Mouse (Mus musculus): Measurements from ENCODE around the gene Bptf. TPM values are rescaled to one million over a fixed set of nuclear protein-coding genes. Genes with fewer than 3 reads are reported as not detected.
A peak's percentile ranks its signal among the peaks of the same experiment; 100 is the strongest.
"Not testable (repeated sequence)": the region's sequence is repeated elsewhere in the genome, so short reads cannot be mapped to it uniquely, and the experiment has no call there.

Bptf gene
- polyA plus RNA-seq, 1 experiment from 2014 or later = 32.1 TPM

DNA sequence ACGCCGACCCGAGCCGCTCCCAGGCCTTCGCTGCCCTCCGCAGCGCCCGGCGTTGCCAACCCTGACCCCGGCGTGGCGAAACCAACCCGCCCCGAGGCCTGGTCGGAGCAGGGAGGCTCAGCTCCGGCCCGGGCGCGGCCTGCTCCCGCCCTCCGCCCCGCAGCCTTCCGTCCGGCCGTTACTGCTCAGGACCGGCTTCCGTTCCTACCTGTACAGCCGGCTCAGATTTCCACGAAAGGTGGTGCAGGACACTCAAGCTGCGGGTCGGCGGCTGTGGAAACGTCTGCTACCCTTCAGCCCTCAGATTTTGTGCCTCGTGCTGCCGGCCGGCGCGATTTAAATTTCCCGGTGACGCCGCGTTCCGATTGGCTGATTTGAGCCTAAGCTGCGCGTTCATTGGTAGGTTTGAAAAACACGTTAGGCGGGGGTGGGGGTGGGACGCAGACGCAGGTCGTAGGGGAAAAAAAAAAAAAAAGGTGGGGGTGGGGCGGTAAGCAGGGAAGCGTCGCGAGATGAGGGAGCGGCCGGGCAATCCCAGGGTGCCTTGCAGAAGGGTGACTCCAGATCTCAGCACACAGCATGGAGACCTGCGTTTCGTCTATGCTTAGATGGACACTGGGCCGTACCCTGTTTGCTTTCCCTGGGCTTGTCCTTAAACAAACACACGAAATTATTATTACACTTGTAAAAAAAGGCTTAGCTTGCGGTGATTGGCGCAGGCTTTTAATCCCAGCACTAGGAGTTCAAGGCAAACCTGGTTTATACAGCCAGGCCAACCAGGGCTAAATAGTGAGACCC, 132.6 kb downstream of the Bptf start, which contains the start of gene Kpna2:
TSS of gene Kpna2 (minus strand) at position 391 of the 798 bp plus-strand sequence.
- WGBS = under 1% methylated on average over 61 of the region's 62 CpGs
- H3K9ac ChIP-seq (replicated peaks; ENCODE audit: low read length) = peak within 1 kb of the TSS; percentile 91
- H3K4me2 ChIP-seq (ENCODE audit: low read depth, low read length) = peak within 1 kb of the TSS; percentile 45
- no peaks in the 10 kb centered on the region for H3K27me3 ChIP-seq (ENCODE audit: control insufficient read depth, insufficient read depth, low read length)
- H3K27ac ChIP-seq (replicated peaks; ENCODE audit: low read depth, low read length) = peak within 1 kb of the TSS; percentile 89
- ATAC-seq (replicated peaks; ENCODE audit: insufficient number of reproducible peaks, low FRiP score, low TSS enrichment, low read depth) (peak; percentile 92), DNase-seq (ENCODE audit: low spot score) (peak; percentile 95)
- H3K9me3 ChIP-seq (replicated peaks; ENCODE audit: control insufficient read depth, low read length) = no peaks in the 10 kb centered on the region
- H3K4me1 ChIP-seq (ENCODE audit: control insufficient read depth, insufficient read depth, low read length) = no peaks in the 10 kb centered on the region; the same call in 1 of the 2 replicates
- H3K36me3 ChIP-seq (replicated peaks; ENCODE audit: control insufficient read depth, insufficient read depth, low read depth, low read length) = peaks cover 2% of the 10 kb centered on the region
- peak within 1 kb of the TSS; percentile 76 for H3K4me3 ChIP-seq (ENCODE audit: low read depth, low read length)

DNA sequence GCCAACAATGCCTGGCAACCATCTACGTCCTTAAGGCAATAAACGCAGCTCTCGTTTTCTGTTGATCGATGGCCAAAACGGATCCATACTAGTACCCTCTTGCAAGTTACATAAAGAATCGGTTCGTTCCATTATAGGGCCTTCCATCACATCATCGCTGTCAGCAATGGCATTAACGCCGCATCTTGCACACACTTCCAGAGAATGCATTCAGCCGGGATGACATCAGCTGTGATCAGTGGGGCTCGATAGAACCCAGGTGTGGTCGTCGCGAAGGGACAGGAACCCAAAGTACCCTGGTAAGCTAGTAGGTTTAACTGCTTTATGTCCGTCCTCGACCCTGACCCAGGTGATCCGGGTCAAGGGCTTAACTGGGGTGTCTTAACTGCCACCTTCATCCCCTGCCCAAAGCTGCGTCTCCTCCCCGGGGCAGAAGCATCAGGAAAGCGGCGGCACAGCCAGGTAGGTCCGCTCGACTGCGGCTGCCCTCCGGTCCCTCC, 133.2 kb downstream of the Bptf start:
- WGBS = under 1% methylated on average over 26 of the region's 26 CpGs
- DNase-seq (ENCODE audit: low spot score) = peak; percentile 43
- H3K27me3 ChIP-seq (ENCODE audit: control insufficient read depth, insufficient read depth, low read length) = no peaks in the 10 kb centered on the region
- H3K4me2 ChIP-seq (ENCODE audit: low read depth, low read length) = peak overlapping the region; percentile 43
- peak overlapping the region; percentile 76 for H3K4me3 ChIP-seq (ENCODE audit: low read depth, low read length)
- no peaks in the 10 kb centered on the region; the same call in 1 of the 2 replicates for H3K4me1 ChIP-seq (ENCODE audit: control insufficient read depth, insufficient read depth, low read length)
- 0 out of 2 replicates have a peak, but pooled peaks have one; percentile 11 for ATAC-seq (replicated peaks; ENCODE audit: insufficient number of reproducible peaks, low FRiP score, low TSS enrichment, low read depth)
- H3K9ac ChIP-seq (replicated peaks; ENCODE audit: low read length) = peak overlapping the region; percentile 91
- H3K36me3 ChIP-seq (replicated peaks; ENCODE audit: control insufficient read depth, insufficient read depth, low read depth, low read length) = peaks cover 6% of the 10 kb centered on the region
- no peaks in the 10 kb centered on the region for H3K9me3 ChIP-seq (replicated peaks; ENCODE audit: control insufficient read depth, low read length)
- peak overlapping the region; percentile 89 for H3K27ac ChIP-seq (replicated peaks; ENCODE audit: low read depth, low read length)

DNA sequence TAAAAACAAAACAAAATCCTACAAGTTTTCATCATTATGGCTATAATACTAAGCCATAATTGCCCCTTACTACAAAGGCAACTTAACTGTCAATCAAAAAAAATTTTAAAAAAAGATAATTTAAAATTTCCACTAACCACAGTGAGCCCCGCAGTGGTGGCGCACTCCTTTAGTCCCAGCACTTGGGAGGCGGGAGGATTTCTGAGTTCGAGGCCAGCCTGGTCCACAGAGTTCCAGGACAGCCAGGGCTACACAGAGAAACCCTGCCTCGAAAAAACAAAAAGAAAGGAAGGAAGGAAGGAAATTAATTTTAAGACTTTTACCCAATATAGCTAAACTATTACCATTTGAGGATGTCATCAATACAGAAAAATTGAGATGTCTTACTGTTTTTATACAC, 134.0 kb downstream of the Bptf start:
- no peak for DNase-seq (ENCODE audit: low spot score)
- 24% methylated on average over 5 of the region's 5 CpGs for WGBS

DNA sequence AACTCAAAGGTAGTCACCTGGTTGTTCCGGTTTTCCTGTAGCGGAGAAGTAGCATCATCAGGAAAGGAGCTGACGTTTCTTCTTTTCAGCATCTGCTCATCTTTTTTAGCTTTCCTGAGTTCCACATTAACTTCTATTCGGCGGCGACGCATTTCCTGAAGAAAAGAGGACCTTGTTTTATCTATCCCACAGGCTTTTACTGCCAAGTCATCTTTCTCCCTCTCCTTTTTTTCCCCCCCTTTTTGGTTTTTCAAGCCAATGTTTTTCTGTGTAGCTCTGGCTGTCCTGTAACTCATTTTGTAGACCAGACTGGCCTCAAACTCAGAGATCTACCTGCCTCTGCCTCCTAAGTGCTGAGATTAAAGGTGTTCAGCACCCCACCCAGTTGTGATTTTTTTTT, 135.4 kb downstream of the Bptf start:
- not testable (repeated sequence) for H3K36me3 ChIP-seq (replicated peaks; ENCODE audit: control insufficient read depth, insufficient read depth, low read depth, low read length)

More for the DNA sequence above, 134.0 kb downstream of the Bptf start:
- no peak overlapping the region for H3K27ac ChIP-seq (replicated peaks; ENCODE audit: low read depth, low read length)
- H3K4me1 ChIP-seq (ENCODE audit: control insufficient read depth, insufficient read depth, low read length) = no peaks in the 10 kb centered on the region; the same call in 1 of the 2 replicates
- no peaks in the 10 kb centered on the region for H3K9me3 ChIP-seq (replicated peaks; ENCODE audit: control insufficient read depth, low read length)
- H3K4me3 ChIP-seq (ENCODE audit: low read depth, low read length) = peak overlapping the region; percentile 76
- H3K36me3 ChIP-seq (replicated peaks; ENCODE audit: control insufficient read depth, insufficient read depth, low read depth, low read length) = peaks cover 6% of the 10 kb centered on the region
- no peak for ATAC-seq (replicated peaks; ENCODE audit: insufficient number of reproducible peaks, low FRiP score, low TSS enrichment, low read depth)
- peak overlapping the region; percentile 43 for H3K4me2 ChIP-seq (ENCODE audit: low read depth, low read length)
- peak overlapping the region; percentile 91 for H3K9ac ChIP-seq (replicated peaks; ENCODE audit: low read length)
- H3K27me3 ChIP-seq (ENCODE audit: control insufficient read depth, insufficient read depth, low read length) = no peaks in the 10 kb centered on the region

DNA sequence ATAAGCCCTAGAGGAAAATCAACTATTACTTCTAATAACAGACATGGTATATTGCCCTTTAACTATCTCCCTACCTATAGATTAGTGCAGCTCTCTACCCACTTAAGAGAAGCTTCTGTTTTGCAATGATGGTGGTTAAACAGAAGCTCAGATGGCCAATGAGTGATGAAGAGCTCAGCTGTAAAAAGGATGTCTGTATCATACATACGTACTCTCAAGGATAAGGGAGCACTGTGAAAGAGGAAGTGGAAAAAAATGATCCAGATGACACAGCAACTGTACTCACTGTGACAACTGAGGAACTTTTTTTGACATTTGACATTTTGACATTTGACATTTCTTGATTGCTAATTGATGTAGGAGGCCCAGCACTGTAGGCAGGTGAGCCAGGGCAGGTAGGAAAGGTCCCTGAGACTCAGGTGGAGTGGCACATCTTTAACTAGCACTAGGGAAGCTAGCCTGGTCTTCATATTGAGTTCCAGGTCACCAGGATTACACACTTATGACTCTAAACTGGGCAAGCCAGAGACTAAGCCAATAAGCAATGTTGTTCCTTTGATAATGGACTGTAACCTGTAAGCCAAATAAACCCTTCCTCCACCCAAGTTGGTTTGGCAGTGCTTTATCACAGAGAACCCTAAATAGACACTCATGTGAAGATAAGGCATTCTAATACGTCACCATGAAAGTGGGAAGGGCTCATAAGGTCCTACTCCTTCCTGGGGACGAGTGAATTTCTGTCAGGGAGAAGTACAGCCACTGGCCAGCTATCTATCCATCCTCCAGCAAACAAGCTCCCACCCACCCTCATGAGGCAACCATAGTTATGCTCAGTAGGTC, 137.5 kb downstream of the Bptf start:
- no peak for DNase-seq (ENCODE audit: low spot score)
- H3K4me2 ChIP-seq (ENCODE audit: low read depth, low read length) = no peak overlapping the region
- H3K4me1 ChIP-seq (ENCODE audit: control insufficient read depth, insufficient read depth, low read length) = no peaks in the 10 kb centered on the region; the same call in 1 of the 2 replicates
- H3K27ac ChIP-seq (replicated peaks; ENCODE audit: low read depth, low read length) = no peak overlapping the region
- H3K27me3 ChIP-seq (ENCODE audit: control insufficient read depth, insufficient read depth, low read length) = no peaks in the 10 kb centered on the region
- H3K36me3 ChIP-seq (replicated peaks; ENCODE audit: control insufficient read depth, insufficient read depth, low read depth, low read length) = peaks cover 9% of the 10 kb centered on the region
- 81% methylated on average over 3 of the region's 3 CpGs for WGBS
- H3K9ac ChIP-seq (replicated peaks; ENCODE audit: low read length) = no peak overlapping the region
- no peaks in the 10 kb centered on the region for H3K9me3 ChIP-seq (replicated peaks; ENCODE audit: control insufficient read depth, low read length)
- no peak for ATAC-seq (replicated peaks; ENCODE audit: insufficient number of reproducible peaks, low FRiP score, low TSS enrichment, low read depth)
- H3K4me3 ChIP-seq (ENCODE audit: low read depth, low read length) = no peak overlapping the region

More for the DNA sequence above, 135.4 kb downstream of the Bptf start:
- 98% methylated on average over 7 of the region's 7 CpGs for WGBS
- not testable (repeated sequence) for H3K4me3 ChIP-seq (ENCODE audit: low read depth, low read length); H3K9me3 ChIP-seq (replicated peaks; ENCODE audit: control insufficient read depth, low read length); H3K9ac ChIP-seq (replicated peaks; ENCODE audit: low read length); H3K4me1 ChIP-seq (ENCODE audit: control insufficient read depth, insufficient read depth, low read length); H3K27ac ChIP-seq (replicated peaks; ENCODE audit: low read depth, low read length); H3K27me3 ChIP-seq (ENCODE audit: control insufficient read depth, insufficient read depth, low read length); H3K4me2 ChIP-seq (ENCODE audit: low read depth, low read length); DNase-seq (ENCODE audit: low spot score); ATAC-seq (replicated peaks; ENCODE audit: insufficient number of reproducible peaks, low FRiP score, low TSS enrichment, low read depth)

DNA sequence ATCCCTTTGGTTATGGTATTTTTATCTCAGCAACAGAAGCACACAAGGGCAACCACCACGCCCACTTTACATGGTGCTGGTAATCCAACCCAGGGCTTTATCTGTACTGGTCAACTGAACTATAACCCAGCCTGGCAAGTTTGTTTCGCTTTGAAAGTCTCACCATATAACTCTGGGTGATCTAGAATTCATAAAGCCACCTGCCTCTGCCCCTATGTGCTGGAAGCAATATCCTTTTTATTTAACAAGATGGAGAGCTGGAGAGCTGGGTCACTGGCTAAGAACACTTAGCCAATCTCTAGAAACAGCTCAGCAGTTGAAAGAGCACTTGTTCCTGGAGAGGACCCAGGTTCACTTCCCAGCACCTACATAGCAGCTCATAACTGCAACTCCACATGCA, 144.5 kb downstream of the Bptf start:
- no peak overlapping the region for H3K9ac ChIP-seq (replicated peaks; ENCODE audit: low read length)

DNA sequence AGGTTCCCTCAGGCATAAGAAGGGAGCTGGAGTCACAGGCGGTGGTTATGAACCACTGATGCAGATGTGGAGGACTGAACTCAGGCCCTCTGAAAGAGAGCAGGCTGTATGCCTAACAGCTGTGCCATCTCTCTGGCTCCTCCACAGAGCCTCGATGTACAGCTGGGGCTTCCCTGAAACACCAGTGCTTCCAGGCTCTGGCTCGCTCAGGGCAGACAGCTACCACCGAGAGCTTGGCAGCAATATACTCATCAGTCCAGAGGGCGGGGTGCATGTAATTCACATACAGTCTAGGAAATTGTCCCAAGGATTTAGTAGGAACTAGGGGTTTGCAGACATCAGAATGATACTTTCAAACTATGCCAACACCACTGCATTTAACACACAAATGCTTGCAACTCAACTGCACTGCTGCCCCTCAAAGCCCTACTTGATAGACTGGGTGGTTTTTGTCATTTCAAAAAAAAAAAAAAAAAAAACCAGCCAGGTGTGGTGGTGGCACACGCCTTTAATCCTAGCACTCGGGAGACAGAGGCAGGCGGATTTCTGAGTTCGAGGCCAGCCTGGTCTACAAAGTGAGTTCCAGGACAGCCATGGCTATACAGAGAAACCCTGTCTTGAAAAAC, 145.8 kb downstream of the Bptf start:
- not testable (repeated sequence) for ATAC-seq (replicated peaks; ENCODE audit: insufficient number of reproducible peaks, low FRiP score, low TSS enrichment, low read depth); H3K9ac ChIP-seq (replicated peaks; ENCODE audit: low read length)
- peaks cover 12% of the 10 kb centered on the region for H3K36me3 ChIP-seq (replicated peaks; ENCODE audit: control insufficient read depth, insufficient read depth, low read depth, low read length)

More for the DNA sequence above, 144.5 kb downstream of the Bptf start:
- ATAC-seq (replicated peaks; ENCODE audit: insufficient number of reproducible peaks, low FRiP score, low TSS enrichment, low read depth) (no peak), DNase-seq (ENCODE audit: low spot score) (no peak)
- Histone ChIP-seq H3K4me2 (ENCODE audit: low read depth, low read length) (no peak overlapping the region), H3K27me3 (ENCODE audit: control insufficient read depth, insufficient read depth, low read length) (no peaks in the 10 kb centered on the region), H3K4me3 (ENCODE audit: low read depth, low read length) (no peak overlapping the region), H3K9me3 (replicated peaks; ENCODE audit: control insufficient read depth, low read length) (no peaks in the 10 kb centered on the region), H3K4me1 (ENCODE audit: control insufficient read depth, insufficient read depth, low read length) (no peaks in the 10 kb centered on the region), H3K36me3 (replicated peaks; ENCODE audit: control insufficient read depth, insufficient read depth, low read depth, low read length) (peaks cover 12% of the 10 kb centered on the region), H3K27ac (replicated peaks; ENCODE audit: low read depth, low read length) (no peak overlapping the region)
- 81% methylated on average over 2 of the region's 2 CpGs for WGBS

More for the DNA sequence above, 145.8 kb downstream of the Bptf start:
- H3K4me2 ChIP-seq (ENCODE audit: low read depth, low read length); H3K9me3 ChIP-seq (replicated peaks; ENCODE audit: control insufficient read depth, low read length); H3K4me1 ChIP-seq (ENCODE audit: control insufficient read depth, insufficient read depth, low read length); H3K27ac ChIP-seq (replicated peaks; ENCODE audit: low read depth, low read length); DNase-seq (ENCODE audit: low spot score); H3K27me3 ChIP-seq (ENCODE audit: control insufficient read depth, insufficient read depth, low read length); H3K4me3 ChIP-seq (ENCODE audit: low read depth, low read length): not testable (repeated sequence)
- 88% methylated on average over 9 of the region's 9 CpGs for WGBS
